Mouse (Mus musculus): ENCODE measurements around the gene Prrc2b.

Prrc2b gene

DNA sequence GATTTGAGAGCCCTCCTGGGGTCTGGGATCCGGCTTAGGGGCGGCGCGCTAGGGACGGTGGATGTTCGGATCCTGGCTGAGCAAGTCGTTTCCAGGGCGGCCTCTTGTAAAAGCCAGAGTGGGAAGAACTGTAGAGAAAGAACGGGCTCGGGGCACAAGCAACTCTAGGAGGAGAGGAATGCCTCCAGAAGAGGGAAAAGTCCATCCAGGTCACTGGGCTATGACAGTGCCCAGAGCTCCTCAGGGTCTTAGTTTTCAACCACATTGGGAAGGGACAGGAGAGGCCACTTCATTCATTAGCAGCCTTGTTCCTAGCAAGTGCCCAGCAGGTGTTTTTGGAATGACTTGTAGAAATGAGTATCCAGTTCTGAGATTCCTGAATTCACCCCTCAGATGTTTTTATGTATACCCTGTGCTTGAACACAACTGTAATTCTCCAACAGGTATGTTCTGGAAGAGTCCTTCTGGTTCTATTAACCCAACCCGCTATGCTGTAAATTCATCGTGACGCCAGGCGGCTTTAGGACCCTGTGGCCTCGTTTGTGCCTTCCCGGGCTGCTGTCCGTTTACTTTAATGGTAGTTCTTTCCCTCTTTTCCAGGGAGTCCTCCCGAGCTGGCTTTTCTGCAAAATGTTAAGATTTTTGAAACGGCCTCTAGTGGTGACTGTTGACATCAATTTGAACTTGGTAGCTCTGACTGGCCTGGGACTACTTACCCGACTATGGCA, 86.0 kb downstream of the Prrc2b start:
- peak in 1 of 2 experiments; percentile 37 for DNase-seq

DNA sequence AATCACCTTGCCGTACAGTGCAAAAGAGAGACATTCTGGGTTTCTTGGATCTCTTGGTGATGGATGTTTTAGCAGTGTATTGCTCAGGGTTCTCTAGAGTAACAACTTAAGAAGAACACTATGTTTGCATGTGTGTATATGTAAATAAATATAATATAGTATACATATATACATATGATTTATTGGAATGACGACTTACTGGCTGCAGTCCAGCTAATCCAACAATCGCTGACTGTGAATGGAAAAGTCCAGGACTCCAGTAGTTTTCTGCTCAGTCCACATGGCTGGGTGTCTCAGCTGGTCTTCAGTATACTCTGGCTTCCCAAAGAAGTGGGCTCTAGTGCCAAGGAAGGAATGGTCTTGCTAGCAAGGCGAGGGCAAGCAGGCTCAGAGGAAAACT, 86.7 kb downstream of the Prrc2b start:
- DNase-seq = no peak

DNA sequence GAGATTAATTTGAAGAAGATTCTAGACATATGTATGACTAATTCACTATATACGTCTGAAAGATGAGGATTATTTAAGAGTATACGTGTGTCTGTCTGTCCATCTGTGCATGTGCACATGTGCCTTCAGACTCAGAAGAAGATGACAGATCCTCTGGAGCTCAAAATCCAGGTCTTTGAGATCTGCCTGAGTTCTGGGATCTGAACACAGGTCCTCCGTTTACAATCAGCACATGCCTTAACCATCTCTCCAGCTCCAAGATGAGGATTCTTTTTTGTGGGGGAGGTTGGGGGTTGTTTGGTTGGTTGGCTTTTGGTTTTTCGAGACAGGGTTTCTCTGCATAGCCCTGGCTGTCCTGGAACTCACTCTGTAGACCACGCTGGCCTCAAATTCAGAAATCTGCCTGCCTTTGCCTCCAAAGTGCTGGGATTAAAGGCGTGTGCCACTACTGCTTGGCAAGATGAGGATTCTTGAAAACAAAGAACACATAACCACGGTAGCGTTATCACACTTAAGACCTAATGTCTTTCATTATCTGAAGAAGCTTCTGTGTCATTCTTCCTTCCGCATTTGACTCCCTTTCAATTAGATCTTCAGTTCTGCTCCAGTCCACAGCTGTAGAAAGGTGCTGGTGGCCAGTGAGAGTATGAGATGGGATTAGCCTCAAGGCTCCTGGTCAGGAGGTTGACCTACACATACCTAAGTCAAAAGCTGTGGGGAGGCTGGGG, 88.0 kb downstream of the Prrc2b start:
- no peak for DNase-seq

DNA sequence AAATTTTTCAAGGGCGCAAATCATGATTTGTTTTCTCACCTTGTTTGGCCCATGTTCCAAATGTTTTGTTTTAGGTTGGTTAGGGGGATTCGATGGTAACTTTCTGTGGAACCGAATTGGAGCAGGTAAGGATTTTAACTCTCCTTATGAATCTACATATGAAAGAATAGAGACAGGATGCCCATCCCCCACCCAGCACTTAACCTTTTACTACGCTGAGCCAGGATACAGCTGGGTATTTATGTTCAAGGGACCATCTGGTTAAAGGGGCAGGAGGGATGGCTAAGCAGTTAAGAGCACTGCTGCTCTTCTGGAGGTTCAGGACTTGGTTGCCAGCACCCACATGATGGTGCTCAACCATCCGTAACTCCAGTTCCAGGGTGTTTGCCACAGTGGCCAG, 89.7 kb downstream of the Prrc2b start:
- DNase-seq = no peak

DNA sequence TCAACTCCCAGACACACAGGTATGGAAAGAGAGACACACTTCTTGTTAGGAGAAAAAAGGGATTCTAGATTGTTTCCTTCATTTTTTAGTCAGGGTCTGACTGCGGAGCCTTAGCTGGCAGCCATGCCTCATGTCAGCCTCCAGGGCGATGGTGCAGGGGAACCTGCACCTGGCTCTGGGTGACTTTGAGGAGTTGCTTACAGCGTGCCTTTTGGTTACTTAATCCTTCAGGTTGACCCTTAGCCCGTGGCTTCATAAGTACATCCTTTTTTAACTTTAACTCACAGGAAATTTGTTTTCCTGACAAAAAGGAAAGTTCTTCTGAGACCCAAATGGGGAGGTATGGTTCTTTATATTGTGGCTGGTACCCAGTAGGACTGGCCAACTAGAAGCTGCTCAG, 92.1 kb downstream of the Prrc2b start:
- DNase-seq = no peak

DNA sequence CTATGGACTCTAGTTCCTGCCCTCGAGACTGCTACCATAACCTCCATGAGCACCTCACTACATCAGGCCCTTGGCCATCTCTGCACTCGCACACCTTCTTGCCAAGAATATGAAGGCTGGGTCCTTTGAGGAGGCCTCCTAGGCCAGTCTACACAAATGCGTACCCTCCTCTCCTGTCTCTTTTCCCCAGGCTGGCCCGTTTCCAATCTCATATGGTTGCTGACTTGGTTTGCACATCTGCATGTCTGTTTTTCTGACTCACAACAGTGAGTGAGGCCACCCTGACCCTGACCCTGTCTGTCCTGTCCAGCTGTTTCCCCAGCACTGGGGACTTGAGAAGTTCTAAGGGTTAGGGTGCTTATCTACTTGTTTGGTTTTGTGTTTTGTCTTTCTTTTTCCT, 95.9 kb downstream of the Prrc2b start:
- no peak for DNase-seq

DNA sequence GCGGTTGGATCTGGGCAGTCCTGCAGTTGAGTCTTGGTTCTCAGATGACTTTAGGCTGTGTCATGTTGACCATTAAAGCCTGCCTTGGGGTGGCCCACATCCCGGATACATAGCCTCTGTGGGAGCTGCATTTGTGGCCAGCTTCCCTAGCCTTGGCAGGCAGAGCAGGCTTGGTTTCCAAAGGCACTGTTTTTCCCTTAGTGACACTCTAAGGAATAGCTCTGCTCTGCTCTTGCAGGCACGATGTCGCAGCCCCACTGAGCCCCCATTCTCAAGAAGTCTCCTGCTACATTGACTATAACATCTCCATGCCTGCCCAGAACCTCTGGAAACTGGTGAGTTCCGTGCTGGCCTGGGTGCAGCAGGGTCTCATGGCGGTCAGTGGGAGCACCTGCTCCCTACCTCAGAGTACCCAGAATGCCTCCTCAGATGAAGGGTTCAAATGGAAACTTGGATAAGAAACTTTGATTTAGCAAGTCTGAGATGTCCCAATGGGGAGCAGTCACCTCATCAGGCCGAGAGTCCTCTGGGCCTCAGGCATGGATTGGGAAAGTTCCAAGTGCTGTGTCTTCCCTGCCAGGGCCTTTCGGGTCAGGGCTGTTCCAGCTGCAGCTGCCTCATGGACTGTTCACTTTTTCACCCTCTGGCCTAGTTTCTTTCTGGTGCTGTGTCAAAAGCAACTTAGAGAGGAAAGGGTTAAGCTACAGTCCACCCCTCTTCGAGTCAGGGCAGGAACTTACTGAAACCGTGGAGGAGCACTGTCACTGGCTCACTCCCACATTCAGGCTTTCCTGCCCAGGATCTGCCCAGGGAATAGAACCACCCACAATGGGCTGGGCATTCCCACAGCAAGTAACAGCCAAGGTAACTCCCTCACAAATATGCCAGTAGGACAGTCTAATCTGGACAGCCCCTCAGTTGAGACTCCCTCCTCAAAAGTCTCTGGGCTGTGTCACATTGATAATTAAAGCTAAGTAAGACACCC, 97.8 kb downstream of the Prrc2b start:
- DNase-seq = no peak

DNA sequence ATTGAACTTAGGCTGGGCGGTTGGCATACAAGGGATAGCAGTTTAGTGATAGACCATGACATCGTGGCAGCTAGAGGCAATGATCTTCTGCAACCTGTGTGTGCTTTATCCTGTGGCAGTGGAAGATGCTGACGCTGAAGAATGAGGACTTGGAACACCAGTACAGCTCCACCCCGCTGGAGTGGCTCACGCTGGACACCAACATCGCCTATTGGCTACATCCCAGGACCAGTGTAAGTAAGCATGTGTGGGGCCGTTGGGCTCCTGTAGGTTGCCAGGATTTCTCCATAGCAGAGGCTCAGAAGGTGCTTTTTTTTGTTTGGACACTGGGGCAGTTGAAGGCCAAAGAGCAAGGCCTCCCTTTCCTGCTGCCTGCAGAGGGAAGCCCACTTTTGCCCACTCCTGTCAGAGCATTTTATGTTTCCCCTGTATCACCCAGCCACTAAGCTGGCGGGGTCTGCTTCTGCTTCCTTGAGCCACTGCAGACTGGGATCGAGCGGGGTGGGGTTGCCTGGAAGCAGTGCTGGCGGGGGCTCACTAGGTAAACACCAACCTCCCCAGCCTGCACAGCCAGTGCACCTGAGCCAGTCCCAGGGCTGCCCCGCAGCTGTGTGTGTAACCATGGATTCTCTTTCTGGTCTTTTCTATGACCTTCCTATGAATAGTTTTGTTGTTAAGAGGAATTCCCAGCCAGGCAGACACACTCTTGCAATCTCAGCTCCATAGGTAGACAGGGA, 101.1 kb downstream of the Prrc2b start:
- no peak for DNase-seq

DNA sequence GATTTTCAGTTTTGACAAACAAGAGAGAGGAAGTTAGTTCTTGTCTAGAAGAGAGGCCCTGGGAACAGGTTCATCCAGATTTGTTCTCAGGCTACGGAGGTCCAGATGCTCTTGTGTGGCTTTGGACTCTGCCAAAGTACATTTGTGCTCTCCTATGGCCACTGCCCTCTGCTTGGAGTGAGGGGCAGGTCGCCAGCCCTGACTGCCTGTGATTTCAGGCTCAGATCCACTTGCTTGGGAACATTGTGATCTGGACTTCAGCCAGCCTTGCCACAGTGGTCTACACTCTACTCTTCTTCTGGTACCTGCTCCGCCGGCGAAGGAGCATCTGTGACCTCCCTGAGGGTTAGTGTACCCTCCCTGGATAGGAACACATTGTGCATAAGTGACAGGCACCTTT, 101.8 kb downstream of the Prrc2b start:
- DNase-seq = no peak

DNA sequence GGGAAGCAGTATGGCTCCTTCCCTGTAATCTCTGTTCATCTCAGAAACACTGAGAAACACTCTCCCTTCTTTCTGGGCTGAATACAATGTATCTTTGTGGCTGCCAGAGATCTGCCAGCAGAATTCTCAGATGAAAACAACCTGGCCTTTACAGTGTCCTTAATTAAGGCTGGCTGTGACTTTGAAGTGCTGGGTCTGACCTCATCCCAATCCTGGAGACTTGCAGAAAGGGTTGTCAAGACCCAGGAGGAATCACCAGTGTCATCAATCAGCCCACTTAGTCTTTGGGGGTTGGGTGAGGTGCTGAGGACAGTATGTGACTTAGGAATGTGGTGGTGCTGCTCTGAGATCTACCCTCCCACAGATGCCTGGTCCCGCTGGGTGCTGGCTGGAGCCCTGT, 102.5 kb downstream of the Prrc2b start:
- no peak for DNase-seq

DNA sequence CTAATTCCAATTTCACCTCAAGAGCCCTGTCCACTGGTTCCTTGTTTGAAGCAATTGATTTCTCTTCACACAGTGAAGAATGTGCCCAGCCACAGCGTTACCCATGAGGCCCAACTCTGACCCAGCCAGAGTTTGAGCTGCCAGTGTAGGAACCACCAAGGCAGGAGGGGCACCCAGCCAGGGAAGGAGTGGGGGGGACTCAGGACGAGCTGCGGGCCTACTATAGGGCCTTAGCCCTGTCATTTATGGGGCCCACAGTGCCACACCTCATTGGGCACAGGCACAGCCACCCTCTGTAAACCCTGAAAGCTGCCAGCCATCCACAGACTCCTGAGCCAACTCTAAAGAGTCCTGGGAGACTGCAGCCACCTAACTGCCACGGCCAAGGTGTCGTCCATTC, 103.7 kb downstream of the Prrc2b start:
- DNase-seq = no peak

DNA sequence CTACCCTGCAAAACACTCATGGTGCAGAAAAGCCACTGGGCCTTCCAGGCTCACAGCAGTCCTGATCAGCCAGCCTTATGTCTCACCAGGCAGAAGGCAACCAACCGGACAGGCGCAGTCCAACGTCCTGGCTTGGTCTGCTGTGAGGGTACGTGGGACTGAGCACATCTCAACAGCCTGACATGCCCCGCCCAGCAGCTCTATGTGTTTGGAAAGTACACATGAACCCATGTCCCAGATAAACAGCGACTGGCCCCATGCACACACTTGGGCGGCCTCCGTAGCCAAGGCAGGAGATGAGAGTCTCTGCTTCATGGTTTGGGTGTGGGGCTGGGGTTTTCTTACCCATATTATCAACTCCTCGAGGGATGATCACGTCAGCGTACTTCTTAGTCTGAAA, 105.4 kb downstream of the Prrc2b start:
- DNase-seq = no peak

DNA sequence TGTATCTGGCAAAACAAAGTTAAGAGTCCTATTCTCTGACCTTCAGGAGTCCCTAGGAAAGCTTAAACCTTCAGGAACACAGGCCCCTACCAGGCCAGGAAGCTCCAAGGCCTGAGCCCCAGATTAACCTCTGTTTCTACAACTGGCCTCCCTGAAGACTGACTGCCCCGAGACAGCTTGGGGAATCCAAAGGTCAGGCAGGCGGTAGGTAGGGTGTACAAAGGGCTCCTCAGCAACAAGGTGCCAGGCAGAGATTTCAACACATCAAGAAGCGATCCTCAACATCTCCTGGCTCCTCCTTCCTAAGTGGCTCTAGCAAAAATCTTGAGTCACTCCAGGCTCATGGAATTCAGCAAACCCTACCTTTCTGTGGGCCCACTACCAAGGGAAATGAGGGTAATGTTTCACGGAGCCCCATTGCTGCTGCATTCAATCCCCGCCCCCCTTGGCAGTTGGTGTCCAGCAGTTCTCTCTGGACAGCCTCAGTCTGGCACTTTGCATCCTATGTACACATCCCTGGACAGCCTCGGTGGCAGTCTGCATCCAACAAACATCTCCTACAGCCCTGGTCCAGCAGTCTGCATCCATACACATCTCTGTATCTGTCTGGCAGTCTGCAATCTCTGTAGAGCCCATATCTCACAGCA, 108.1 kb downstream of the Prrc2b start:
- DNase-seq = no peak

DNA sequence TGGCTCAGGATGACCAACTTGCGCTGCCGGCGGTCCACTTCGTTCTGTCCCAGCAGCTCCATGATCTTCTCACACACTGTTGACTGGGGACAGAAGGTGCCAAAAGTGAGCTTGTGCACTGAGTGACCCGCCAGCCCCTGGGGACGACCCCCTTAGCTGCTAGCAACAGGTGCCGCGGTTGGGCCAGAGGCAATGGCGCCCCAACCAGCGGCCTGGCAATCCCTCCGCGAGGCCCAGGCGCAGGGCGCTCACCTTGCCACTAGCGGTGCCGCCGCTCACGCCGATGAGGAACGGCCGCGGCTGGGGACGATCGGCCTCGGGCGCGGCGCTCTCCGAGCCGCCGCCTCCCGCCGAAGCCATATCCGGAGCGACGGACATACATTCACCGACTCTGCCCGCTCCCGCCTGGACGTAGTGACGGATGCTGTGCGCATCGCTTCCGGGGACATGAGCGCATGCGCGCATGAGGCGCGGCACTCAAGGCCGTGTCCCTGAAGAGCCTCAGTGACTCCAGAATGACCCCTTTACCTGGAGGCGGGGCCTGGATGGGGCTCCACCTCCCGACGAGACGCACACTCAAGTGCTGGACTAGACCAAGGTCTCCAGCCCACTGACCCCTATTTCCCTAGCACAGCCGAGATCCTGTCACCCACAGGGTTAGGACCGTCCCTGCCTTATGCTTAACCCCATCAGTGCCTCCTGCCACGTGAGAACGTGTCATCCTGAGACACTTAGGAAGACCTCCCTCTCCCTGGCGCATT, 109.0 kb downstream of the Prrc2b start, which contains the start of gene Uck1:
Gene Uck1 (minus strand): TSS at position 503 of the 761 bp plus-strand sequence.
- peak; percentile 85 to 87 for DNase-seq

DNA sequence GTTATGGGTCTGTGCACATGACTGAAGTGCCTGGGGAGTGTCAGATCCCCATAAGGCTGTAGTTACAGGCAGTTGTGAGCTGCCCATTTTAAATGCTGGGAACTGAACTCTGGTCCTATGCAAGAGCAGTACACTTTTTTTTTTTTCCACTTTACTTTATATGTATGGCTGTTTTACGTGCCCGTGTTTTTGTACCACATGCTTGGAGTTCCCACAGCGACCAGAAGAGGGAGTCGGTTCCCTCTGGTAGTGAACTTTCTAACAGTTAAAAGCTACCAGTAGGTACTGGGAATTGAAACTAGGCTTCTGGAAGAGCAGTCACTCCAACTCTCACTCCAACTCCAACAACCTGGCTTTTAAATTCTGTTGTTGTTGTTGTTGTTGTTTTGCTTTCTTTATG, 109.8 kb downstream of the Prrc2b start:
- DNase-seq = peak; percentile 22 to 69

DNA sequence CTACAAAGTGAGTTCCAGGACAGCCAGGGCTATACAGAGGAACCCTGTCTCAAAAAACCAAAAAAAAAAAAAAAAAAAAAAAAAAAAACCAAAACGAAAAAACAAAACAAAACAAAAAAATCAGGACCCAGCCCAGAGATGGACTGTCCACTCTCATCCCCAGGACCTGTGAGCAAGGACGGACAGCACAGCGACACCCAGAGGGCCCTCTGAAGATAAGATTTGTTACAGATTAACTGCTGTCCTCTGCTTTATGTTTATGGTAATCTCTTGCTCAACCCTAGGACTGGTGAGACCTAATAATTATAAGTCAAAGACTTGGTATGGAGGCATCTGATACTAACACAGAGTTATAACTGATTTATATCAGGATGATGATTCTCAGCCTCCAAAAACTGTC, 124.9 kb downstream of the Prrc2b start:
- no peak for DNase-seq

DNA sequence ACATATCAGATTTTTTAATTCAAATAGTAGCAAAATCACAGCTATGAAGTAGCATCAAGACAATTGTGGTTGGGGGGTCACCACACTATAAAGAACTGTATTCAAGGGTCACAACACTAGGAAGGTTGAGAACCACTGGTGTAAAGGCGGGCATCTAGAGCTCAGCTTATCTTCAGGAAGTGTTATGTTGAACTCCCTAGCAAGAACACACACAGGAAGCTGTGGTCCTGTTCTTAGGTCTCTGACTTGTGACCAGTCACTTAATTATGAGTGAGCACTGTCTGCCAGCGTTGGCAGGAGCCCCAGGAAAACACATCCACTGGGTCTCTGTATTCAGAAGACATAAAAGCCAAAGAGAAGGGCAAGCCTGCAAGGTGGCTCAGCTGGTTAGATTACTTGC, 131.4 kb downstream of the Prrc2b start:
- no peak for DNase-seq

DNA sequence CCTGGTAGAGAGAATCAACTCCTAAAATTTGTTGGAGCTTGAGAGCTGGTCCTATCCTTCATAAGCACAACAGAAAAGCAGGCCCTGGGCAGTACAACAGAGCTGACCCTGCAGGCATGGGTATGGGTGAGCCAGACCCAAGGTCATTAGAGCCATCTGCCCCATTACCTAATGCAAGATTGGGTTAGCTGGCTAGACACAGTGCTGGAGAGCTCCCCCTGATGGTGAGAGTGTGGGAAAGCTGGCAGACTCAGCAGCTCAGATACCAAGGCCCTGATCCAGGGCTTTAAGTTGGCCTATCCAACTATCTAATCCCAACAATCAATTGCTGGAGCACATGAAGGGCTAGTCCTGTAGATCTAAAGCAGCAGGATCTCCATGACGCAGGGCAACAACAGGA, 131.8 kb downstream of the Prrc2b start:
- DNase-seq = peak in 1 of 2 experiments; percentile 61

DNA sequence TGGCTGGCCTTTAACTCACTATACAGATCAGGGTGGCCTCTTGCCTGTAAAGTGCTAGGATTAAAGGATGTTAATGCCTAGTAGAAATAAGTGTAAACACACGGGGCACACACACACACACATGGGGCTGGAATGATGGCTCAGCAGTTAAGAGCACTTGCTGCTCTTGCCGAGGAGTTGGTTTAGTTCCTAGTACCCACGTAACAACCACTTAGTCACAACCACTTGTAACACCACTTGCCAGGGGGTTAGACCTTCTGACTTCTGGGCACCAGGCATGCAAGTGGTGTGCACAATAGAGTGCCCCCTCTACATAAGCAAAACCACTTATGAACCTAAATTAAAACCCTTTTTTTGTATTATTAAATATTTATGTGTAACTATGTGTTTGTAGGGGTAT, 133.1 kb downstream of the Prrc2b start:
- no peak for DNase-seq

All from spleen, adult 18-20 months (tissue).